Mouse (Mus musculus) cerebellum, adult 11 months (tissue): Measurements from ENCODE around the gene Ccdc173.

Source experiments
- DNase-seq: peaks from one replicate; pipeline ENCODE4 v3.0.0; 2022

Ccdc173 gene

GRCm38 (mm10) chr2:69788974-69789373 lies 401 bp downstream of the Ccdc173 start:
- DNase-seq: no peak

GRCm38 (mm10) chr2:69778836-69779177 lies 10.6 kb downstream of the Ccdc173 start:
- no peak for DNase-seq

GRCm38 (mm10) chr2:69777985-69778835 lies 11.2 kb downstream of the Ccdc173 start:
- DNase-seq: no peak

- DNase-seq: no peak
Measured at GRCm38 (mm10) chr2:69773331-69773730, 16.0 kb downstream of the Ccdc173 start.

GRCm38 (mm10) chr2:69764716-69765115 lies 24.7 kb downstream of the Ccdc173 start:
- DNase-seq: no peak

- DNase-seq: no peak
Measured at GRCm38 (mm10) chr2:69763340-69763739, 26.0 kb downstream of the Ccdc173 start.

- DNase-seq: no peak
Measured at GRCm38 (mm10) chr2:69760980-69761379, 28.4 kb downstream of the Ccdc173 start.

- no peak for DNase-seq
Measured at GRCm38 (mm10) chr2:69745091-69745490, 44.3 kb downstream of the Ccdc173 start.

GRCm38 (mm10) chr2:69723519-69723825 lies 65.9 kb downstream of the Ccdc173 start:
- DNase-seq: no peak

- peak; percentile 90 for DNase-seq
Measured at GRCm38 (mm10) chr2:69722650-69723518, 66.5 kb downstream of the Ccdc173 start.

- no peak for DNase-seq
Measured at GRCm38 (mm10) chr2:69722273-69722649, 67.1 kb downstream of the Ccdc173 start, which contains the start of gene Ppig. Ppig (plus strand) TSS chr2:69722545.

- no peak for DNase-seq
Measured at GRCm38 (mm10) chr2:69719121-69719520, 70.3 kb downstream of the Ccdc173 start.

GRCm38 (mm10) chr2:69716483-69716882 lies 72.9 kb downstream of the Ccdc173 start:
- DNase-seq: no peak

- DNase-seq: peak; percentile 12
Measured at GRCm38 (mm10) chr2:69714126-69714525, 75.2 kb downstream of the Ccdc173 start.

GRCm38 (mm10) chr2:69713626-69714014 lies 75.8 kb downstream of the Ccdc173 start:
- DNase-seq: no peak

GRCm38 (mm10) chr2:69712981-69713625 lies 76.3 kb downstream of the Ccdc173 start, which contains the start of gene Fastkd1:
Fastkd1 (minus strand) TSS chr2:69713516.
- DNase-seq: peak; percentile 84

- no peak for DNase-seq
Measured at GRCm38 (mm10) chr2:69712171-69712570, 77.2 kb downstream of the Ccdc173 start.
